Mouse (Mus musculus) forebrain, embryonic 12.5 days (tissue): ENCODE results near the gene Nppb. TPM values are rescaled to one million over a fixed set of nuclear protein-coding genes. Genes with fewer than 3 reads are reported as not detected.

ENCODE experiments used
- ATAC-seq: fragments of 200-750 bp; cut with Nextera tagmentation; 2 replicates; pipeline ENCODE4 v1.8.0; 2017; ENCODE audit warnings: moderate TSS enrichment; ENCODE audit not compliant: low FRiP score
- H3K27ac ChIP-seq: fragments of 300-500 bp; sonication (generic); 2 replicates; pipeline ENCODE4 v1.5.1; 2016; ENCODE audit warnings: mild to moderate bottlenecking
- H3K27me3 ChIP-seq: fragments of 300-500 bp; sonication (generic); 2 replicates; pipeline ENCODE4 v1.6.1; 2016; ENCODE audit warnings: mild to moderate bottlenecking
- H3K36me3 ChIP-seq: fragments of 300-500 bp; sonication (generic); replicated peaks from 2 replicates; pipeline ENCODE4 v1.6.1; 2016; ENCODE audit warnings: mild to moderate bottlenecking
- H3K4me1 ChIP-seq: fragments of 300-500 bp; sonication (generic); 2 replicates; pipeline ENCODE4 v1.6.1; 2016
- H3K4me2 ChIP-seq: fragments of 300-500 bp; sonication (generic); 2 replicates; pipeline ENCODE4 v1.6.1; 2016; ENCODE audit warnings: mild to moderate bottlenecking, moderate library complexity
- H3K4me3 ChIP-seq: fragments of 300-500 bp; sonication (generic); replicated peaks from 2 replicates; pipeline ENCODE4 v1.5.1; 2016; ENCODE audit warnings: mild to moderate bottlenecking
- H3K9ac ChIP-seq: fragments of 300-500 bp; sonication (generic); 2 replicates; pipeline ENCODE4 v1.6.1; 2016; ENCODE audit warnings: mild to moderate bottlenecking
- H3K9me3 ChIP-seq: fragments of 300-500 bp; sonication (generic); 2 replicates; pipeline ENCODE4 v1.6.1; 2016
- WGBS: fragments of 180-500 bp; shearing (Covaris S2); methylation state at CpG from one replicate; pipeline ENCODE4 v1.1.7; 2016; 5-methylcytosine and 5-hydroxymethylcytosine counted together
- polyA plus RNA-seq: library from polyadenylated mRNA; unstranded; fragments of >200 nt; fragmentation: Nextera tagmentation; extraction: Ambion mirVana; gene quantifications from 2 replicates; pipeline ENCODE4 v1.2.1, GENCODE M21; 2016

Gene Nppb
- polyA plus RNA-seq, 1 experiment from 2014 or later = not detected

DNA sequence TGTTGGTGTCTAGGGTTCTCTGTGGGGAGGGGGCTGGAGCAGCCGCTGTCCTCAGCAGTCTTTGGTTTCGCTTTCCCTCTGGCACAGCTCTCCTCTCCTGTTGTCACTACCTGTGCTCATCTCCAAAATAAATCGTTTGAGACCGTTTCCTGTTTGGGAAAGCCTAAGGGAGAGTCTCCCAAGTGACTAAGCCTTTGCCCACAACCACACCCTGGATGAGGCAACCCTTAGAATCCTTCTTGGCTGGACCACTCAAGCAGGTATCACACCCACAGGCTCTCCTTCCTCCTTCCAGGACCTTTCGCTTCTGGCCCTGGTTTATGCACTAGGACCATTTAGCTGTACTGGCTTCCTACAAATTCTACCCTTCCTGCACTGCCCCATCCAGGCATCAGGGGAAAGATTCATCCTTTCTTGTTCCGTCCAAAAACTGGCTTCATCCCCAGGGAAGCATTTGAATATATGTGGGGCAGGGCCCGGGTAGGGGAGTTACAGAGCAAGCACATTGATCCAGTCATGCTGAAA, 8.0 kb downstream of the Nppb start:
- H3K9ac ChIP-seq = no peak overlapping the region
- no peaks in the 10 kb centered on the region for H3K36me3 ChIP-seq
- no peak overlapping the region for H3K4me3 ChIP-seq
- H3K4me1 ChIP-seq = no peaks in the 10 kb centered on the region
- no peak overlapping the region for H3K27ac ChIP-seq
- ATAC-seq = no peak
- no peak overlapping the region for H3K4me2 ChIP-seq
- no peaks in the 10 kb centered on the region for H3K9me3 ChIP-seq
- WGBS = 78% methylated on average over 7 of the region's 7 CpGs
- H3K27me3 ChIP-seq = no peaks in the 10 kb centered on the region

DNA sequence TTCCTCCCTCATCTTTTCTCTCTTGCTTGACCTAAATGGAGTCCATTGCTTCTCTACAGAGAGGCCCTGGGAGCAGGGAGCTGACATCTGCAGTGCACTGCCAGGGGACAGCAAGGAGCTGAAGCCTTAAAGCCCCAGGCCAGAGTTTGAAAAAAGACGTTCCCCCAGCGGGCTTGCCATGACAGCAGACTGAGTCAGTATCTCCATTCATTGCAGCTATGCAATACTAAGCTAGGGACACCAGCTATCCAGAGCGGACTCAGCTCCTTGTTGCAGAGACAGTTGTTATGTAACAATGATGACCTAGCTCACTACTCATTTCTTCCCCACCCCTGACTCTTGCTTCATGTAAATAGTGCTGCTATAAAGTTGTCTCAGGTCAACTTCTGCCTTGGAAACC, 9.7 kb downstream of the Nppb start:
- no peak for ATAC-seq
- H3K4me2 ChIP-seq = no peak overlapping the region
- no peaks in the 10 kb centered on the region for H3K27me3 ChIP-seq
- H3K36me3 ChIP-seq = no peaks in the 10 kb centered on the region
- 88% methylated on average over 3 of the region's 3 CpGs for WGBS
- no peak overlapping the region for H3K27ac ChIP-seq
- no peak overlapping the region for H3K9ac ChIP-seq
- H3K9me3 ChIP-seq = no peaks in the 10 kb centered on the region
- H3K4me1 ChIP-seq = peaks cover 3% of the 10 kb centered on the region; the same call in 1 of the 2 replicates
- H3K4me3 ChIP-seq = no peak overlapping the region

DNA sequence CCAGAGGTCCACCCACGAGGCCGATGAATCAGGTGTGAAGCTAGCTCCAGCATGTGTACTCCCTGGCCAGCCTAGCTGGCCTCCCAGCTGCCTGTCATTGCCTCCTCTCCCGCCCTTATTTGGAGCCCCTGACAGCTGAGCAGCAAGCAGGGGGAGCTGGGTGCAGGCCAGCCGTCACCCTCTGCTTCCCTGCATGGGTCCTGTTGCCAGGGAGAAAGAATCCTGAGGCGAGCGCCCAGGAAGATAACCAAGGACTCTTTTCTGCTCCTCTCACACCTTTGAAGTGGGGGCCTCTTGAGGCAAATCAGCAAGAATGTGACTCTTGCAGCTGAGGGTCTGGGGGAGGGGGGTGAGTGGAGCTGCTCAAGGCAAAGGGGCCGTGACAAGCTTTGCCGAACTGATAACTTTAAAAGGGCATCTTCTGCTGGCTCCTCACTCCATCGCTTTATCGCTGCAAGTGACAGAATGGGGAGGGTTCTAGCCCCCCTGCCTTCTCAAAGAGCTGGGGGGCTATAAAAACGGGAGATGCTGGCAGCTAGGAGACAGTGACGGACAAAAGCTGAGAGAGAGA, 14.7 kb downstream of the Nppb start, which contains the start of gene Nppa:
Nppa (plus strand) TSS at position 521 of the 571 bp plus-strand sequence.
- no peak within 1 kb of the TSS for H3K4me3 ChIP-seq
- no peak within 1 kb of the TSS for H3K4me2 ChIP-seq
- no peaks in the 10 kb centered on the region for H3K27me3 ChIP-seq
- H3K9ac ChIP-seq = no peak within 1 kb of the TSS
- no peak for ATAC-seq
- H3K27ac ChIP-seq = 0 out of 2 replicates have a peak within 1 kb of the TSS, but pooled peaks have one; percentile 31
- H3K36me3 ChIP-seq = peaks cover 25% of the 10 kb centered on the region
- no peaks in the 10 kb centered on the region for H3K9me3 ChIP-seq
- peaks cover 12% of the 10 kb centered on the region for H3K4me1 ChIP-seq
- WGBS = 56% methylated on average over 12 of the region's 12 CpGs

DNA sequence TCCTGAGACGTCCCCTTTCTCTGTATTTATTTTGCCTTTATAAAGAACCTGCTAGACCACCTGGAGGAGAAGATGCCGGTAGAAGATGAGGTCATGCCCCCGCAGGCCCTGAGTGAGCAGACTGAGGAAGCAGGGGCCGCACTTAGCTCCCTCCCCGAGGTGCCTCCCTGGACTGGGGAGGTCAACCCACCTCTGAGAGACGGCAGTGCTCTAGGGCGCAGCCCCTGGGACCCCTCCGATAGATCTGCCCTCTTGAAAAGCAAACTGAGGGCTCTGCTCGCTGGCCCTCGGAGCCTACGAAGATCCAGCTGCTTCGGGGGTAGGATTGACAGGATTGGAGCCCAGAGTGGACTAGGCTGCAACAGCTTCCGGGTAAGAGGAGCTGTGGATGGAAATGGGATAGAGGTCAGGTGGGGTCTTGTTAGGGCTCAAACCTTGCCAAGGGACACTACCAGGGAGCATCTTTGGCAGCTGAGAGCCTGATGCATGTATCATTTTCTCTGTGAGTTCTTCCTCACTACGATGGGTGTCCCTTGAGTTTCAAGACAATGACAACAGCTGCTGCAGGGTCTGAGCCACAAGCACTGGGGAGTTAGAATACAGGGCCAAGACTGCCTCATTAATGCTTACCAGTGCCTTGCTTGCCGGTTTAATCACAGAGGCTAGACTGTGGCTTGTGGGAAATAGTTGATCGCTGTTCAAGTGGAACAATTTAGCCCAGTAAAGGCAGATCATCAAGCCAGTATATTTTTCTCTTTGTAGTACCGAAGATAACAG, 15.6 kb downstream of the Nppb start:
- peak; percentile 10; the same call in 1 of the 2 replicates for ATAC-seq
- H3K9ac ChIP-seq = no peak overlapping the region
- H3K4me3 ChIP-seq = no peak overlapping the region
- 86% methylated on average over 17 of the region's 17 CpGs for WGBS
- H3K36me3 ChIP-seq = peaks cover 34% of the 10 kb centered on the region
- no peaks in the 10 kb centered on the region for H3K27me3 ChIP-seq
- H3K4me1 ChIP-seq = peaks cover 12% of the 10 kb centered on the region
- H3K4me2 ChIP-seq = no peak overlapping the region
- H3K9me3 ChIP-seq = no peaks in the 10 kb centered on the region
- 0 out of 2 replicates have a peak overlapping the region, but pooled peaks have one; percentile 31 for H3K27ac ChIP-seq

DNA sequence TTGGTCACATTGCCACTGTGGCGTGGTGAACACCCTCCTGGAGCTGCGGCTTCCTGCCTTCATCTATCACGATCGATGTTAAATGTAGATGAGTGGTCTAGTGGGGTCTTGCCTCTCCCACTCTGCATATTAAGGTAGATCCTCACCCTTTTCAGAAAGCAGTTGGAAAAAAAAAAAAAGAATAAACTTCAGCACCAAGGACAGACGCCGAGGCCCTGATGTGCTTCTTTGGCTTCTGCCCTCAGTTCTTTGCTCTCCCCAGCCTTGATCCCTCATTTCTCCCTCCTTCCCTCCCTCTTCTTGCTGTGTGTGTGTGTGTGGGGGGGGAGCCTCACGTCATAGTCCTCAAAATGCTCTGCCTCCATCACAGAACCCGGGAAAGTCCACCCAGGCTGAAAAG, 16.3 kb downstream of the Nppb start:
- peaks cover 12% of the 10 kb centered on the region for H3K4me1 ChIP-seq
- peaks cover 41% of the 10 kb centered on the region for H3K36me3 ChIP-seq
- no peaks in the 10 kb centered on the region for H3K27me3 ChIP-seq
- no peak overlapping the region for H3K9ac ChIP-seq
- no peaks in the 10 kb centered on the region for H3K9me3 ChIP-seq
- H3K4me3 ChIP-seq = no peak overlapping the region
- WGBS = 49% methylated on average over 8 of the region's 8 CpGs
- peak overlapping the region; percentile 31; the same call in 1 of the 2 replicates for H3K27ac ChIP-seq
- H3K4me2 ChIP-seq = no peak overlapping the region
- ATAC-seq = no peak

DNA sequence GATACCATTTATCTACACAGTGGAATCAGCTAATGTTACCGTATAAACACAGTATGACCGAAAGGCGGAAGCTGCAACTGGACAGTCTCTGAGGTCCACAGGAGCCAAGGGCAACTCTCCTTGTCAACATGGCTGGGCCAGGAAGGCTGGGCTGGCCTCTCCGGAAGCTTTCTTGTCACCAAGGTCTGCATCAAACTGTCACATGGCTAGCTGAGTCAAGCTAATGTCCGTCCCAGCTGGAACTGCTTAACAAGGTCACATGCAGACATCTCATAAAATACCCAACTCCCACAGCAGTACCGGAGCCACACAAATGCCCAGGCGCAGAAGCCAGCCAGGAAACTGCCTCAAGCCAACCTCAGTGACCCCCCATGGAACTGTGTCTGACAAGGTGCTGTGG, 18.8 kb downstream of the Nppb start:
- WGBS = 91% methylated on average over 7 of the region's 7 CpGs
- no peak for ATAC-seq
- no peak overlapping the region for H3K4me2 ChIP-seq
- H3K4me1 ChIP-seq = peaks cover 12% of the 10 kb centered on the region
- peaks cover 66% of the 10 kb centered on the region for H3K36me3 ChIP-seq
- no peaks in the 10 kb centered on the region for H3K9me3 ChIP-seq
- no peak overlapping the region for H3K27ac ChIP-seq
- H3K9ac ChIP-seq = no peak overlapping the region
- no peak overlapping the region for H3K4me3 ChIP-seq
- H3K27me3 ChIP-seq = no peaks in the 10 kb centered on the region

DNA sequence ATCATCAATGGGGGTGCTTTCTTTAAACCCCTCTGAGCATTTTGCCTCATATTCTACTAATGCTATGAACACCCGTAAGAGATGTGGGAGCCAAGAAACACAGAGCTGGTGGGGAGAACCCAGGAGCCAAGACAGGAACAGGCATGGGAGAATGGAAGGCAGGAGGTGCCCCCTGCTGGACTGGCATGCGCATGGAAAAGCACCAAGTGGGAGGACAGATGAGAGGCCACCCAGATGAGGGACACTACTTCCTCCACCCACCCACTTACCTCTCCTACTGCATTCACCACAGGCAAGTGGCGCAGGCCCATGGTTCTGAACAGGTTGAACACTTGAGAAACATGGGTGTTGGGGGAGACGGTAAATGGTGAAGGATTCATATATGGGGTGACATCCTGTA, 22.8 kb downstream of the Nppb start:
- H3K4me1 ChIP-seq = no peaks in the 10 kb centered on the region
- no peak overlapping the region for H3K4me3 ChIP-seq
- H3K36me3 ChIP-seq = peaks cover 98% of the 10 kb centered on the region
- H3K27me3 ChIP-seq = no peaks in the 10 kb centered on the region
- 82% methylated on average over 4 of the region's 4 CpGs for WGBS
- no peak overlapping the region for H3K27ac ChIP-seq
- H3K4me2 ChIP-seq = no peak overlapping the region
- no peak overlapping the region for H3K9ac ChIP-seq
- no peaks in the 10 kb centered on the region for H3K9me3 ChIP-seq
- ATAC-seq = no peak

DNA sequence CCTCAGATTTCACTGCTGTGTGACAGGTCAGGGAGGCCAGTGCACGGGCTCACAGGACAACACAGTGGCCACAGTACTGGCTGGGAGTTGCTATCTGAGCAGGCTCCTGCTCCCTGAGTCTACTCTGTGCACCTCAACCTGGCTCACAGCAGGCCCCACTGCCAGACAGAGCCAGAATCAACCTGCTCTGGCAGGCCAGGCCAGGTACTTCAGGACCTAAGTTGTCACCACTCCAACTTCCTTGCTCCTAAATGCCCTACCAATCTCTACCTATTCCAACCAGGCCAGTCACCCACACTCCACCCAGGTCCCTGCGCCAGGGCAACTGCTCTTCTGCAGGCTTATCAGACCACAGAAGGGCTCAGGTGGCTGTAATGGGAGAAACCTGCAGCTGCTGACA, 24.1 kb downstream of the Nppb start:
- H3K4me1 ChIP-seq = no peaks in the 10 kb centered on the region
- no peak overlapping the region for H3K4me3 ChIP-seq
- H3K9me3 ChIP-seq = no peaks in the 10 kb centered on the region
- H3K9ac ChIP-seq = no peak overlapping the region
- ATAC-seq = no peak
- H3K4me2 ChIP-seq = no peak overlapping the region
- no peaks in the 10 kb centered on the region for H3K27me3 ChIP-seq
- 95% methylated on average over 2 of the region's 2 CpGs for WGBS
- H3K27ac ChIP-seq = no peak overlapping the region
- peaks cover 99% of the 10 kb centered on the region for H3K36me3 ChIP-seq

DNA sequence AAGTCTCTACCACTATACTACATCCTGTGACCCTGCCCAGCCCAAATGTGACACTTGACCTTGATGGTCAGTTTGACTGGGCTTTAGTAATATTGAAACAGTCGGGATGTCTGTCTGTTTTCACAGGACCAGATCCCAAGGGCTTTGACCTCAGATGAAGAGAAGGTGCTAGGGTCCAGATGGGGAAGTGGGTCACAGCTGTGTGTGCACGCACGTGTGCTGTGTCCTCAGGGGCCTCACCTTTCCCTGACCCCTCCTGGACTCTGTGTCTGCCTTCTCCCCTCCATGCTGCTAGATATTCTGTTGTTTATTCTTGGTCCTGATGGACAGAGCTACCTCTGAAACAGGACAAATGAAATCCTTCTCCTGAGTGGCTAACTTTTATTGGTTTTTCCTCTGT, 25.7 kb downstream of the Nppb start:
- H3K9ac ChIP-seq = no peak overlapping the region
- no peak overlapping the region for H3K27ac ChIP-seq
- H3K36me3 ChIP-seq = peaks cover 100% of the 10 kb centered on the region
- no peak overlapping the region for H3K4me2 ChIP-seq
- 85% methylated on average over 3 of the region's 3 CpGs for WGBS
- H3K4me3 ChIP-seq = no peak overlapping the region
- no peak for ATAC-seq
- no peaks in the 10 kb centered on the region for H3K27me3 ChIP-seq
- H3K4me1 ChIP-seq = no peaks in the 10 kb centered on the region
- H3K9me3 ChIP-seq = no peaks in the 10 kb centered on the region

DNA sequence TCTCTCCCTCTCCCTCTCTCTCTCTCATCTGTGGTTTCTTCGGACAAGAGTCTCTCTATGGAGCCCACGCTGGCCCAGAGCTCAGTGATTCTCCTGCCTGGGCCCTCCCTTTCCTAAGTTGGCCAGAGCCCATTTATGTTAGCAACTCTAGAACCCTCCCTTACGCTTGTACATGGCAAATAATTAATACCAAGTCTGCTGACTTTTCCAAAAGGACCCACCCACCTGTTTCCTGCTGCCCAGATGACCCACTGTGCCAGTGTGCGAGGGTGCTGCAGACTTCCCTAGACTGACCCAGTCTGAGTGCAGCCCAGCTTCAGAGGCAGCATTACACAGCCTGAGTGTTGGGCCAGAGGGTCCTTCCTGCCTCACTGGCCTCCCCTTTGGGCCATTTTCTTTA, 26.6 kb downstream of the Nppb start:
- Histone ChIP-seq H3K4me2 (no peak overlapping the region), H3K9ac (no peak overlapping the region), H3K27me3 (no peaks in the 10 kb centered on the region), H3K4me3 (no peak overlapping the region), H3K27ac (no peak overlapping the region), H3K9me3 (no peaks in the 10 kb centered on the region), H3K36me3 (peaks cover 100% of the 10 kb centered on the region), H3K4me1 (no peaks in the 10 kb centered on the region)
- no peak for ATAC-seq
- 94% methylated on average over 4 of the region's 4 CpGs for WGBS

DNA sequence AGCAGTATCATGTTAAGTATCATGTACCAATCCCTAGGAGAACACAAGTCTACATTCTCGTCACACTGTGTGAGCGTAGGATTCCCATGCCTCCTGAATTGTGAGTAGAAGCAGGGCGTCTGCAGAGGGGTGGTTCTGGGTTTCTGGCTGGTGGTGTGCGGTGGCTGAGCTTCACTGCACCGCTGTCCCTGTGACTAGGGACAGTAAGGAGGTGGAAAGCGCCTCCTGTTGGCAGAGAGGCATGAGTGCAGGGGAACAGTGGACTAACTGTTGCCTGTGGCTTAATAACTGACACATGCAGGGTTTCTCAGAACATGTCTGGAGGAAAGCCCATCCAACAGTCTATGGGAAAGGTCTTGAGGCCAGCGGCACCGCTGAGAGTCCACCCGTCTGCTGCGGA, 29.8 kb downstream of the Nppb start:
- H3K4me2 ChIP-seq = no peak overlapping the region
- H3K4me3 ChIP-seq = no peak overlapping the region
- H3K9ac ChIP-seq = no peak overlapping the region
- H3K36me3 ChIP-seq = peaks cover 100% of the 10 kb centered on the region
- no peaks in the 10 kb centered on the region for H3K9me3 ChIP-seq
- WGBS = 84% methylated on average over 10 of the region's 10 CpGs
- no peak for ATAC-seq
- peaks cover 10% of the 10 kb centered on the region for H3K4me1 ChIP-seq
- H3K27me3 ChIP-seq = no peaks in the 10 kb centered on the region
- no peak overlapping the region for H3K27ac ChIP-seq

DNA sequence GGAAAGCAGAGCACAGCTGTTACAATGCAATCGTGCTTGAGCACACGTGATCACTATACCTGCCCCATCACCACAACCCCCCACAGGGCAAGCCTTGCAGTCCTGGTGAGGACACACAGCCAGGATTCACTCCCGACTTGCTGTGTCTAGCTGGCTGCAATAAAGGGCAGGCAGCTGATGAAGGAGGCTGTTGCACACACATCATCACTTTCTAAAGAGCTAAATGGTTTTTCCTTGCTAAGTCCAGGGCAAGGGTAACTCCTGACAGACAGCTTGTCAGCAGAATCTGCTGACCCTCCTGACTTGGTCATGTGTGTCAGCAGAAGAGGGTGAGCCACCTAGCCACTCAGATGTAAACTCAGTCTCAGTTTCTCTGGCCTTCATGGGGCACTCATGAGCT, 31.4 kb downstream of the Nppb start:
- 78% methylated on average over 3 of the region's 3 CpGs for whole genome bisulfite sequencing
- Histone ChIP-seq H3K9me3 (no peaks in the 10 kb centered on the region), H3K4me3 (no peak overlapping the region), H3K27ac (no peak overlapping the region), H3K27me3 (no peaks in the 10 kb centered on the region), H3K4me2 (no peak overlapping the region), H3K4me1 (peaks cover 10% of the 10 kb centered on the region), H3K36me3 (peaks cover 100% of the 10 kb centered on the region), H3K9ac (no peak overlapping the region)
- ATAC-seq = no peak

DNA sequence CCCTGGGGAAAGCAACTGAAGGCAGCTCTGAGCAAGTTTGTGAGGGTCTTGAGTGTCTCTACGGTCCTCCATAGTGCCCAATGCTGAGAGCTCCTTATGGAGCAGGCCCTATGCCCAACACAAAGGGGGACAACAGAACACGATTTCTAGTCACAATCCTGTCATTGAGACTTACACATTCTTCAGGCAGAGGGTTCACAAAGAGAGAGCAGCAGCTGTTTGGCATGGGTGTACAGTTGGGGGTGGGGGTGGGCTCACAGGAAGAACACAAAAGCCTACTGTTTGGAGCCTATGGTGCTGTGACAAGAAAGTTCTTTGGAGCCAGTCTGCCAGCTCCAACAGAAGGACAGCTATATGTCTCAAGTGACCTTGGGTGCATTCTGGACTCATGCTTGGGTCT, 32.8 kb downstream of the Nppb start:
- H3K27me3 ChIP-seq = no peaks in the 10 kb centered on the region
- WGBS = 50% methylated on average over 2 of the region's 2 CpGs
- peaks cover 10% of the 10 kb centered on the region for H3K4me1 ChIP-seq
- no peak overlapping the region for H3K4me2 ChIP-seq
- peak overlapping the region; percentile 43 for H3K27ac ChIP-seq
- H3K9ac ChIP-seq = no peak overlapping the region
- no peak overlapping the region for H3K4me3 ChIP-seq
- H3K9me3 ChIP-seq = no peaks in the 10 kb centered on the region
- H3K36me3 ChIP-seq = peaks cover 100% of the 10 kb centered on the region
- peak; percentile 49 for ATAC-seq
